8 mouse cellular contexts compared by ENCODE assay signal in genomic region chr8:74993081-74993474, GRCm38 (mm10). TPM values are rescaled to one million over a fixed set of nuclear protein-coding genes. Genes with fewer than 3 reads are reported as not detected.
DNase-seq lines count a peak whose midpoint lies in the region; ATAC-seq and TF ChIP-seq lines count a peak whose summit lies in the region.

Hmgxb4 (plus strand) TSS chr8:74993356.

- H3K4me2 ChIP-seq in neural tube, embryonic 11.5 days (ENCODE audit: low read depth): peak within 1 kb of the TSS; percentile 56
- peak within 1 kb of the TSS; percentile 68 for H3K4me2 ChIP-seq in limb, embryonic 13.5 days (replicated peaks)

- no peak for TF ChIP-seq CTCF in small intestine, adult 2 months (IDR thresholded peaks at IDR 0.05; ENCODE audit: extremely low read depth, insufficient read length, insufficient replicate concordance, low read depth, low read length)

- peak; percentile 7; the same call in 1 of the 2 replicates for ATAC-seq in neural tube, embryonic 11.5 days (ENCODE audit: insufficient read depth, low FRiP score, low TSS enrichment)
- peak; percentile 10; the same call in 1 of the 2 replicates for ATAC-seq in limb, embryonic 13.5 days (ENCODE audit: low FRiP score, low read depth)

- H3K27ac ChIP-seq in neural tube, embryonic 11.5 days (ENCODE audit: low read depth, low read length): peak within 1 kb of the TSS; percentile 92
- peak within 1 kb of the TSS; percentile 100 for H3K27ac ChIP-seq in embryonic facial prominence, embryonic 10.5 days (replicated peaks)
- peak within 1 kb of the TSS; percentile 95 for H3K27ac ChIP-seq in limb, embryonic 13.5 days
- H3K27ac ChIP-seq in small intestine, adult 2 months (ENCODE audit: insufficient read depth, low read depth, low read length): no peak within 1 kb of the TSS

- peak within 1 kb of the TSS; percentile 93 for H3K4me3 ChIP-seq in neural tube, embryonic 11.5 days (ENCODE audit: low read depth, low read length)
- peak within 1 kb of the TSS; percentile 93 for H3K4me3 ChIP-seq in embryonic facial prominence, embryonic 10.5 days
- peak within 1 kb of the TSS; percentile 90 for H3K4me3 ChIP-seq in limb, embryonic 13.5 days
- H3K4me3 ChIP-seq in small intestine, adult 2 months (ENCODE audit: low read depth, low read length): peak within 1 kb of the TSS; percentile 96

- DNase-seq in neural tube, embryonic 11.5 days (ENCODE audit: low spot score): no peak
- DNase-seq in neural tube, embryonic 10.5 days (ENCODE audit: extremely low spot score, low spot score): no peak
- no peak for DNase-seq in embryonic facial prominence, embryonic 10.5 days (ENCODE audit: low spot score)
- DNase-seq in heart, postnatal 25 days (ENCODE audit: low spot score): no peak
- DNase-seq in spleen, postnatal 36 days (ENCODE audit: low spot score in 2 of 2): no peak
- no peak for DNase-seq in cerebellum, postnatal 36 days

- 13% methylated on average over 8 of the region's 8 CpGs for WGBS in neural tube, embryonic 11.5 days
- 17% methylated on average over 8 of the region's 8 CpGs for WGBS in embryonic facial prominence, embryonic 10.5 days
- WGBS in limb, embryonic 13.5 days: 10% methylated on average over 8 of the region's 8 CpGs
- WGBS in small intestine, adult 2 months: 7% methylated on average over 8 of the region's 8 CpGs

- TF ChIP-seq POLR2A in small intestine, adult 2 months (IDR thresholded peaks at IDR 0.05; ENCODE audit: low read depth, low read length): no peak

- H3K4me1 ChIP-seq in neural tube, embryonic 11.5 days (ENCODE audit: control insufficient read depth, insufficient read depth, low read length): peaks cover 4% of the 10 kb centered on the region; the same call in 1 of the 2 replicates
- peaks cover 12% of the 10 kb centered on the region for H3K4me1 ChIP-seq in embryonic facial prominence, embryonic 10.5 days
- peaks cover 11% of the 10 kb centered on the region for H3K4me1 ChIP-seq in limb, embryonic 13.5 days
- H3K4me1 ChIP-seq in small intestine, adult 2 months (ENCODE audit: control insufficient read depth, insufficient read depth, insufficient read length, low read length): peaks cover 4% of the 10 kb centered on the region; the same call in 1 of the 2 replicates

- H3K9me3 ChIP-seq in neural tube, embryonic 11.5 days (ENCODE audit: control insufficient read depth, low read length): no peaks in the 10 kb centered on the region
- no peaks in the 10 kb centered on the region for H3K9me3 ChIP-seq in embryonic facial prominence, embryonic 10.5 days
- no peaks in the 10 kb centered on the region for H3K9me3 ChIP-seq in limb, embryonic 13.5 days

- H3K27me3 ChIP-seq in neural tube, embryonic 11.5 days (ENCODE audit: control insufficient read depth, insufficient read depth, low read length): no peaks in the 10 kb centered on the region
- H3K27me3 ChIP-seq in embryonic facial prominence, embryonic 10.5 days (replicated peaks; ENCODE audit: low read depth, poor library complexity, severe bottlenecking): peaks cover 9% of the 10 kb centered on the region
- no peaks in the 10 kb centered on the region for H3K27me3 ChIP-seq in limb, embryonic 13.5 days
- H3K27me3 ChIP-seq in small intestine, adult 2 months (ENCODE audit: control insufficient read depth, insufficient read depth, low read length): no peaks in the 10 kb centered on the region

- H3K9ac ChIP-seq in neural tube, embryonic 11.5 days (ENCODE audit: low read length): peak within 1 kb of the TSS; percentile 100
- peak within 1 kb of the TSS; percentile 98 for H3K9ac ChIP-seq in limb, embryonic 13.5 days

- intact Hi-C loops in heart, postnatal 25 days (cut with DNase I): loop anchor here (5.0 kb wide), 3 partner anchors 39 to 224 kb away; partner anchors contain the start of genes Mcm5 and Tom1

- no peaks in the 10 kb centered on the region for H3K36me3 ChIP-seq in neural tube, embryonic 11.5 days (ENCODE audit: control insufficient read depth, insufficient read depth, low read length)
- H3K36me3 ChIP-seq in embryonic facial prominence, embryonic 10.5 days (replicated peaks): 0 out of 2 replicates have a peak, but pooled peaks cover 3% of the 10 kb centered on the region
- no peaks in the 10 kb centered on the region for H3K36me3 ChIP-seq in limb, embryonic 13.5 days
- H3K36me3 ChIP-seq in small intestine, adult 2 months (ENCODE audit: control insufficient read depth, insufficient read depth, low read length): no peaks in the 10 kb centered on the region

RNA-seq across cellular contexts. Expression of gene Hmgxb4, which starts in this region (rescaled TPM):
- 48.0 and 49.0 TPM in 2 replicates for polyA plus RNA-seq in neural tube, embryonic 11.5 days (2014; fragmentation: Nextera tagmentation; extraction: Ambion mirVana)
- polyA plus RNA-seq in embryonic facial prominence, embryonic 10.5 days (2016; fragmentation: Nextera tagmentation; extraction: Ambion mirVana): 46.3 and 46.4 TPM in 2 replicates
- 10 to 100 TPM; 12.4 to 16.3 TPM for total RNA-seq in heart, postnatal 25 days (2021)
- 46.8 and 48.6 TPM in 2 replicates for polyA plus RNA-seq in limb, embryonic 13.5 days (2015; fragmentation: Nextera tagmentation; extraction: Ambion mirVana)
- 2.0 and 3.9 TPM in 2 replicates for polyA plus RNA-seq in small intestine, adult 2 months (2012; rRNA removed)
